ENCODE assay signal across 35 mouse cellular contexts in the genomic region with DNA sequence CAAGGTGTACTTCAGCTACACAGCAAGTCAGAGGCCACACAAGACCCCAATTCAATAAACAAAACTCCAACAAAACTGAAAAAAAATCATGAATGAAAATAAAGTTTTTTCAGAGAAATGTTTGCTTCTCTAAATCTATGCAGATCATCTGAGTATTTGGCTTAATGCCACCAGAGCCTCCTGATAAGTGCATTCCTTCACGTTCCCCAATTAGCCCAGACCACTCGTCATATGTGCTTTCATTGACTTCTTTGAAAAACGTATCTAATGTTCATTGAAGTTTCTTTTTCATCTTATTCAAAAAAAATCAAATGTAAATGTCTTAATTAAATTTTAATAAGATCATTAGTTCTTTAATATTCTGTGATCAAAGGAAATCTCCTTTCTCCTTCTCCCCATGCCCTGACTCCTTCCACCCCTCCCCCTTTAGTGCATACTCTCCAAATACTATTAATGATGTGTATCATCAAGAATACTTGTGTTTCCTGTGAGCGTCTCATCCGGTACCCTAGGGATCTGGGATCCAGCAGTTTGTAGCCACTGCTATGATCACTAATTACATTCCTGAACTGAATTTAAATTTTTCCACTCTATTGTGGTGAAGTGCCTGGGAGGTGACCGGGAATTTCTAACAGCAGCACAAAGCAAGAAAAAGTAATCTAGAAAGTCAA.
DNase-seq lines count a peak whose midpoint lies in the region; ATAC-seq and TF ChIP-seq lines count a peak whose summit lies in the region.
"Had no signal": no experiment of that assay in that cellular context is flagged by ENCODE, and none has a peak within 500 bp of the region (broad histone marks: within the 10 kb centered on the region; RNA-seq: fewer than 3 reads in every experiment).

No protein-coding gene starts in this region.

- H3K9ac ChIP-seq in forebrain, embryonic 14.5 days (ENCODE audit: low read length) = no peak overlapping the region
- H3K9ac ChIP-seq in forebrain, postnatal 0 days = no peak overlapping the region
- no peak overlapping the region for H3K9ac ChIP-seq in midbrain, embryonic 15.5 days
- H3K9ac ChIP-seq: embryonic facial prominence, embryonic 12.5 days; limb, embryonic 15.5 days; liver, embryonic 13.5 days; neural tube, embryonic 12.5 days had no signal

- H3K4me3 ChIP-seq in forebrain, embryonic 14.5 days (ENCODE audit: low read depth, low read length) = no peak overlapping the region
- no peak overlapping the region for H3K4me3 ChIP-seq in forebrain, postnatal 0 days (ENCODE audit: low read depth, low read length)
- no peak overlapping the region for H3K4me3 ChIP-seq in midbrain, embryonic 15.5 days
- H3K4me3 ChIP-seq in heart, embryonic 10.5 days = no peak overlapping the region
- H3K4me3 ChIP-seq: embryonic facial prominence, embryonic 12.5 days; limb, embryonic 10.5 days; limb, embryonic 15.5 days; liver, embryonic 13.5 days; myocyte; neural tube, embryonic 12.5 days had no signal

- no peaks in the 10 kb centered on the region for H3K4me1 ChIP-seq in forebrain, embryonic 14.5 days (ENCODE audit: control insufficient read depth, insufficient read depth, low read length)
- H3K4me1 ChIP-seq in forebrain, postnatal 0 days (ENCODE audit: insufficient read depth) = no peaks in the 10 kb centered on the region
- no peaks in the 10 kb centered on the region for H3K4me1 ChIP-seq in midbrain, embryonic 15.5 days
- no peaks in the 10 kb centered on the region for H3K4me1 ChIP-seq in heart, embryonic 10.5 days
- H3K4me1 ChIP-seq: embryonic facial prominence, embryonic 12.5 days; limb, embryonic 10.5 days; limb, embryonic 15.5 days; liver, embryonic 13.5 days; neural tube, embryonic 12.5 days had no signal

- 29% methylated on average over 6 of the region's 6 CpGs for WGBS in forebrain, embryonic 14.5 days
- WGBS in forebrain, postnatal 0 days = 31% methylated on average over 6 of the region's 6 CpGs
- WGBS in midbrain, embryonic 15.5 days = 49% methylated on average over 6 of the region's 6 CpGs
- WGBS in heart, embryonic 10.5 days = 79% methylated on average over 6 of the region's 6 CpGs

- DNase-seq in forebrain, embryonic 14.5 days (ENCODE audit: low spot score) = peak; percentile 17
- DNase-seq in forebrain, postnatal 0 days = no peak
- DNase-seq in Muller cell, postnatal 12 days (ENCODE audit: inconsistent ontology term) = peak; percentile 26
- peak; percentile 1 for DNase-seq in brain, adult 2 months (ENCODE audit: low read depth, low spot score)
- no peak for DNase-seq in heart, embryonic 10.5 days (ENCODE audit: low spot score)
- DNase-seq in left cerebral cortex, adult 8-10 months (ENCODE audit: low spot score in 2 of 2) = no peak
- DNase-seq: adrenal gland, adult 2 months; adrenal gland, postnatal 36 days; B cell, adult 2 months; cerebellum, adult 9-10 months; cerebellum, postnatal 36 days; gastrocnemius, postnatal 14 days; heart, adult 11 months; heart, postnatal 36 days; kidney, adult 8-10 months; layer of hippocampus, postnatal 36 days; liver, embryonic 13.5 days; lung, adult 18-20 months; right cerebral cortex, adult 18-20 months; spleen, adult 18-20 months; thymus, adult 18-20 months; thymus, postnatal 25 days had no signal

- no peaks in the 10 kb centered on the region for H3K9me3 ChIP-seq in forebrain, embryonic 14.5 days (replicated peaks; ENCODE audit: control insufficient read depth, low read length)
- no peaks in the 10 kb centered on the region for H3K9me3 ChIP-seq in forebrain, postnatal 0 days (ENCODE audit: low read length)
- H3K9me3 ChIP-seq in midbrain, embryonic 15.5 days = no peaks in the 10 kb centered on the region
- H3K9me3 ChIP-seq in heart, embryonic 10.5 days = no peaks in the 10 kb centered on the region
- H3K9me3 ChIP-seq: embryonic facial prominence, embryonic 12.5 days; limb, embryonic 10.5 days; limb, embryonic 15.5 days; liver, embryonic 13.5 days; neural tube, embryonic 12.5 days had no signal

- H3K36me3 ChIP-seq in forebrain, embryonic 14.5 days (ENCODE audit: control insufficient read depth, insufficient read depth, low read length) = no peaks in the 10 kb centered on the region
- H3K36me3 ChIP-seq in forebrain, postnatal 0 days (ENCODE audit: insufficient read depth) = no peaks in the 10 kb centered on the region
- H3K36me3 ChIP-seq in midbrain, embryonic 15.5 days (replicated peaks) = no peaks in the 10 kb centered on the region
- no peaks in the 10 kb centered on the region for H3K36me3 ChIP-seq in heart, embryonic 10.5 days
- H3K36me3 ChIP-seq: embryonic facial prominence, embryonic 12.5 days; limb, embryonic 10.5 days; limb, embryonic 15.5 days; liver, embryonic 13.5 days; neural tube, embryonic 12.5 days had no signal

- H3K4me2 ChIP-seq in forebrain, embryonic 14.5 days (ENCODE audit: low read length) = no peak overlapping the region
- no peak overlapping the region for H3K4me2 ChIP-seq in forebrain, postnatal 0 days (ENCODE audit: low read depth)
- H3K4me2 ChIP-seq in midbrain, embryonic 15.5 days = no peak overlapping the region
- H3K4me2 ChIP-seq: embryonic facial prominence, embryonic 12.5 days; heart, embryonic 11.5 days; limb, embryonic 15.5 days; liver, embryonic 13.5 days; neural tube, embryonic 12.5 days had no signal

- H3K27ac ChIP-seq in forebrain, embryonic 14.5 days (ENCODE audit: low read depth, low read length) = no peak overlapping the region
- no peak overlapping the region for H3K27ac ChIP-seq in forebrain, postnatal 0 days (ENCODE audit: low read depth, low read length)
- no peak overlapping the region for H3K27ac ChIP-seq in midbrain, embryonic 15.5 days
- no peak overlapping the region for H3K27ac ChIP-seq in heart, embryonic 10.5 days
- H3K27ac ChIP-seq: embryonic facial prominence, embryonic 12.5 days; kidney, postnatal 0 days; limb, embryonic 10.5 days; limb, embryonic 15.5 days; liver, embryonic 13.5 days; macrophage; neural tube, embryonic 12.5 days; stomach, postnatal 0 days had no signal

- ATAC-seq in forebrain, embryonic 14.5 days = no peak
- no peak for ATAC-seq in forebrain, postnatal 0 days
- ATAC-seq in midbrain, embryonic 15.5 days (replicated peaks) = peak; percentile 88
- ATAC-seq: activated CD4-positive, CD25-positive, alpha-beta regulatory T cell, adult 4 months; intestine, embryonic 16.5 days; lung, postnatal 0 days had no signal

- H3K27me3 ChIP-seq in forebrain, embryonic 14.5 days (replicated peaks; ENCODE audit: control insufficient read depth, insufficient read depth, low read length) = no peaks in the 10 kb centered on the region
- H3K27me3 ChIP-seq in forebrain, postnatal 0 days (ENCODE audit: insufficient read depth, low read length) = no peaks in the 10 kb centered on the region
- H3K27me3 ChIP-seq in midbrain, embryonic 15.5 days (replicated peaks) = no peaks in the 10 kb centered on the region
- no peaks in the 10 kb centered on the region for H3K27me3 ChIP-seq in heart, embryonic 10.5 days (ENCODE audit: insufficient read depth, poor library complexity, severe bottlenecking)
- H3K27me3 ChIP-seq: embryonic facial prominence, embryonic 12.5 days; limb, embryonic 15.5 days; liver, embryonic 13.5 days; neural tube, embryonic 12.5 days had no signal

- no peak for TF ChIP-seq CTCF in forebrain, postnatal 0 days (IDR thresholded peaks at IDR 0.05; ENCODE audit: low read depth)

Comparison
In these comparisons a context has a peak if more than half of its experiments do, and no peak if none do; other contexts are left out.
1. DNase-seq: peak in forebrain, embryonic 14.5 days (single experiment), Muller cell, postnatal 12 days (single experiment) and brain, adult 2 months (single experiment); none in forebrain, postnatal 0 days (single experiment), heart, embryonic 10.5 days (single experiment) and left cerebral cortex, adult 8-10 months (0 of 2).